Mouse (Mus musculus) brain, embryonic 14.5 days (tissue): ENCODE data around the gene Slc50a1.

ENCODE experiments used
- CTCF ChIP-seq: fragments of 200-500 bp; IDR thresholded peaks from 2 replicates; pipeline ENCODE4 v1.5.1; 2012; ENCODE audit warnings: inconsistent platforms, mild to moderate bottlenecking, moderate library complexity, borderline replicate concordance; ENCODE audit not compliant: insufficient read depth, insufficient read length; ENCODE audit errors: extremely low read depth
- POLR2A ChIP-seq: fragments of 200-500 bp; IDR thresholded peaks from 2 replicates; pipeline ENCODE4 v1.6.1; 2012; ENCODE audit warnings: mild to moderate bottlenecking, inconsistent platforms, borderline replicate concordance; ENCODE audit not compliant: poor library complexity, insufficient read depth, insufficient read length, severe bottlenecking; ENCODE audit errors: extremely low read depth

- TF ChIP-seq CTCF, result no peak
- TF ChIP-seq POLR2A, result no peak
Observed at GRCm38 (mm10) chr3:89260211-89260610, 10.2 kb downstream of the Slc50a1 start.
